Mouse (Mus musculus): ENCODE results near the gene Mtmr12.

DNA sequence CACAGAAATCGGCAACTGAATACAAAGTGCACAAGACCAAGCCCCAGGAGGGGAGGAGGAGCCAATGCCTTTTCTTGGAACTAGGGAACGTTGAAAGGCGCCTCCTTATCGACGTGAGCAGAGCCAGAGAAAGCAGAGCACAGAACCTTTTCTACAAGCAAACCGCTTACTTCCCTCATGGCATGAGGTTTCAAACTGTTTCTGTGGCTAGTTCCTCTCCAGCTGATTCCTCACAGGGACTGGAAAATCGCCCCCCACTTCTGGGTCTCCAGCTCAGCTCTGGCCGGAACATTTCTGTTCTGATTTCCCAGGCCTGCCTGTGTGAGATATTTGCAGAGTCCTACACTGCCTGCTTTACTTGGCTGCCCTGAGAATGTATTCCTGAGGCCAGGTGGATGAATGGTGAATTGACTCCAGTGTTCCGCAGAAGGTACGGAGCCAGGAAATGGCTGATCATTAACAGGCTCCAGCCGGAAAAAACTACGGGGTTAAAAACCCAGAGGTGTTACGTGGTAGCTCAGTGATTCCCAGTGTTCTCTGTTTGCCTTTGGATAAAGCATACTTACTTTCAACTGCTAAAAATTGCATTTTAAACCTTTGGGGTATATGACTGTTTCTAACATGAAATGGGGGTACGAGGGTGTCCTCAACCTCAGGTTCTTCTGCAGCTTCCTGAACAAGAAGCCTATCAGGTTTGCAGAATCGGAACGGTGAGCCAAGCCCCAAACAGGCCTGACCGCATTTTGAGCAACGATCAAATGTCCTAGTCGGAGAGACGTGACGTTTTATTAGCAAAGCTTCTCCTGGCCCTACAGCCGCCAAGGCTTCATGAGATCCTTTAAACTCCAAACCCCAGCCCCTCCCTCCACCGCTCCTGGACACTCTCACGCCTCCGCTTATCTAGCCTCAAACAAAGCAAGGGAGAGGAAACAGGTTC is 10.7 kb upstream of the Mtmr12 start:
- TF ChIP-seq CTCF (IDR thresholded peaks at IDR 0.05; ENCODE audit: borderline replicate concordance, insufficient read depth, low read depth, low read length) (no peak), POLR2A (IDR thresholded peaks at IDR 0.05; ENCODE audit: borderline replicate concordance, insufficient read depth, low read length) (no peak)
